Mouse (Mus musculus): Measurements from ENCODE around the gene Rassf1.

Rassf1 gene

DNA sequence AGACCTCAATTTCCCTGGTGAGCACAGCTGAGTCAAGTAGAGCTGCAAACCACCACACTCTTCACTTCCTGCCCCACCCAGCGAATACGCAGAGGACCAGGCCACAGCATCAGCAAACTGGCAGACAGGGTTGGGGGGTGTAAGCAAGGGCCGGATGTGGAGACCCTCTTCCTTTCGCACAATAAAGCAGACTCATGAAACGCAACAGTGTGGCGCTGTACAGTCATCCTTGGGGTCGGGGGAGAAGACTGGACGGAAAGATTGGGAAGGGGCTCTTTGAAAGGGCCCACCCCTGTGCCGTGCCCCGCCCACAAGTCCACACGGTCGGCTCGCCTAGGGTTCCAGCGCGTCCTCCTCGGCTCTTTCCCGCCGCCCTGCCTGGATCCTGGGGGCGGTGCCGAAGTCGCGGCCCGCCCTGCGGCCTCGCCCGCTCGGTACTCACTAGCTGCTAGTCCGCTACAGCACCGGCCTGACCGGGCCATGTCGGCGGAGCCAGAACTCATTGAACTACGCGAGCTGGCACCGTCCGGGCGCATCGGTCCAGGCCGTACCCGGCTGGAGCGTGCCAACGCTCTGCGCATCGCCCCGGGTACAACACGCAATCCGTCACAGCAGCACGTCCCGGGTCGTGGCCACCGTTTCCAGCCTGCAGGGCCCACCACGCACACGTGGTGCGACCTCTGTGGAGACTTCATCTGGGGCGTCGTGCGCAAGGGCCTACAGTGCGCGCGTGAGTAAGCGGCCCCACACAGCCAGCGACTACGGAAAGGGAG is at the start of gene Rassf1:
TSS of gene Rassf1 (plus strand) at position 439 of the 773 bp plus-strand sequence.
- DNase-seq (ENCODE audit: low read depth, low spot score): peak; percentile 60

DNA sequence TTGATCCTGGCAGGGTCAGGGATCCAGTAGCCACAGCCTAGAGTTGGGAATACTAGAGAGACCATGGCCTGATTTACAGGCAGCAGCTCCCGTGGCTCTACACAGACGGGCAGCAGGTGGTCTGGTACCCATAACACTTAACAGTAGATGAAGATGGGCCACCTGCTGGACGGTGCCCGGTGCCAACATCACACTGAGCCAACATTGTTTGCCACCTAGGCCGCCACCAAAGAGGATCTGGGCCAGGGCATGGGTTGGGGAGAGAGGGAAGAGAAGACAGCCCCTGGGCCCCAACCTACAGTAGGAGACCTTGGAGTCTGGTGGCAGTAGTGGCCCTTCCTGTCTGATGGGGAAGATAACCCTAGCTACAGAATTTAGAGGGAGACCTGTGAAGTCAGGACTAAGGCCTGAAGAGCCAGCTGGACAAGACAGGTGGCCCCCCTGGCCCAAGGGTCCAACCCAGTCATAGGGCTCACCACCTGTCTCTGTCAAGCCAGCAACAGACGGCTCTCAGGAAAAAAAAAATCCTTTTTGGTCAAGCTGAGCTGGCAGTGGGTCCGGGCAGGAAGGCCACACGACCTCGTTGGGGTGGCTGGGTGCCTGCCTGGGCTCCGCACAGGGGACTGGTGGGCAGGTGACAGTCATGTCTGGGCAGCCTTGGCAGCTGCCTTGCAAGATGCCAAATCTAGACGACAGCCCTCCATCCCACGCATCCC is 49.1 kb upstream of the Rassf1 start:
- DNase-seq (ENCODE audit: low read depth, low spot score): no peak

DNA sequence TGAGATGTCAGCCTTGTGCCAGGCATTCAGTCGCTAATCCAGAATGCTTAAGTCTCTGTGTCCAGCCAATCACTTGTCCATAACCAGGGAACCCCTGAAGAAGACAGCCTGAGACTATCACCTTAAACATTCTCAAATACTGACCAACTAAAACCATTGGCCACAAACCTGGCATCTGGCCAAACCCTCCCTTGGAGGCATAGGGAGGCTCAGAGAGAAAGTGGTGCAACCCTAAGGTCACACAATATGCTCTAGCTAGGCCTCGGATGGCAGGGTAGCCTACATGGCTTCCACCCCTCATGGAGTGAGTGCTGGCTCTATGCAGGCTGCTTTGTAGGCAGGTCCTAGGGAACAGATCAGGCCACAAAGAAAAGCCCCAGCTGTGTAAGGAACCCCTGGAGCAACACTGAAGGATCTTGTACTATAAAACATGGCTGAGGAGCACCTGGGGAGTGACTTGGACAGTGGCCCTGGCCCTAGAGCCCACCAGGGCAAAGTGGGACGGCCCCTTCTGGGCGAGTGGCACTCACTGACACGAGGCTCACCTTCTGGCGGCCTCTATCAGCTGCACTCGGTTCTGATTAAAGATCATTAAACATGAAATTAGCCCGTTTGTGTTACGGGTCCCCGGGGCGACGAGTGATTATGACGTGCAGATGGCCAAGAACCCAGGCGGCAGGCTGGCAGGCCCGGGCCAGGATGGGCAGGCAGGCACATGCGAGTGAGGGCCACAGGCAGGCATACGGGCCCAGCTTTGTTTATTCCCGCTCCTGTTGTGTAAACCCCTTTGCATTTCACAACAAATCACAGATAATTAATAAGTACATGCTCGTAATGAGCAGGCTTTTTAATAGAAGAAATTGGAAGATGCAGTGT is 46.5 kb upstream of the Rassf1 start:
- no peak for DNase-seq (ENCODE audit: low read depth, low spot score)

DNA sequence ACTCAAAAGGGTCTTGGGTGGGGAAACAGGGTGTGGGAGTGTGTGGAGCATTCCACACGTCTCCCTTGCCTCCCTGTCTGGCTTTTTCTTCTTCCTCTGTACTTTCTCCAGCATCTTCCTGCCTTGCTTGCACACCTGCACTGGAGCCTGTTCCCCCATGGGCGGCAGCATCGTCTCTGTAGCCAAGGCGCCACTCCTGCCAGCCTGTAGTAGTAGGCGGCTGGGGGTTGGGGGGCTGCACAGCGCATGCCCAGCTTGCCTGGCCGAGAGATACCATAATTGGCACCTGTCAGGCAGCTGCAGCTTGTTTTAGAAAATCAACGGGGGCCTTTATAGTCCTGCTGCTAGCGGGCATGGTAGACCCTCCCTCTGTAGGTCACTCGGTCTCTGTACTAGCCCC is 43.1 kb upstream of the Rassf1 start:
- no peak for DNase-seq (ENCODE audit: low read depth, low spot score)

DNA sequence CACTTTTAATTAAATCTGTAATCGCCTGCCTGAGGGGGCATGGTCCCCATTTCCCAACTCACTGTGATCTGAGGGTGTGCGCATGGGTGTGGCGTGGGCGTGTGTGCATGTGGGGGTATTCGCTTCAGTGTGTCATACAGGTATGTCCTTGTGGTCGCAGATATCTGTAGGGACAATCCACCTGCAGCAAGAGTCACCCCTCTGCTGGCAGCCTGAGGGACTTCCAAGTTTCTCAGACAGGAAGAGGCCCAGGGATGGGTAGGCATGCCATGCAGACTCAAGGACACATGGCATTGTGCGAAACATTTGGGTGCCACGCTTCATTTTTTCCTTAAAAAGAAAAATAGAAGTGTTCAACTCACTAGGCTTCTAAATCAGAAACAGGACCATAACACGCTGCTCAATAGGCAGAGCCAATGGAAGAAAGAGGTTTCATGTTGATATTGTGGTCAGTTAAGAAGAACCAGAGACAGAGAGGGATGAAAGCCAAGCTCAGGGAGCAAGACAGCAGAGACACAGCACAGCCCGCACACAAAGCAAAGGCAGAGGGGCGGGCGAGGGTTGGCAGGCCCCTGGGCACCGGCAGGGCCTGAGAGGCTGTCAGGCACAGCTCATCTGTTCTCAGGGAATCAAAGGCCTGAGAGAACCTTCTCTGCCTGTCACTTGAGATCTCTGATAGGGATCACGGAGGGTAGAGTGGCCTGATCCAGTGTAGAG is 40.8 kb upstream of the Rassf1 start:
- DNase-seq (ENCODE audit: low read depth, low spot score): no peak

DNA sequence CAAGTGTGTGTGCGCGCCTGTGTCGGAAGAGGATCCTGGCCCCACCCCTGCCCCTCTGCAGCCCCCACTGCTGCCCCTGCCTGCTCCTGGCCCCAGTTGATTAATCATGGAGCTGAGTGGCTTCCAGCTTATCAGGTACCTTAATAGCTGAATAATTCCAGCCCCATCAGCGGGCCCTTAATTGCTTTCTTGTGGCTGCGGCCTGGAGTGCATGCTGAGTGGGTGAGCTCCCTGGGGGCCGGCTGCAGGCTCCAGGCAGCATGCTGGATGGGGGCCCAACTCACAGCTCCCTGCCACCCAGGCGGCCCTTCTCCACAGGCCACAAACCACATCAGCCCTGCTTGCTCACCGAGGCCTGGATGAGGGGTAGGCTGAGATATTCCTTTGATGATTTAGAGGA is 39.9 kb upstream of the Rassf1 start:
- DNase-seq (ENCODE audit: low read depth, low spot score): no peak

DNA sequence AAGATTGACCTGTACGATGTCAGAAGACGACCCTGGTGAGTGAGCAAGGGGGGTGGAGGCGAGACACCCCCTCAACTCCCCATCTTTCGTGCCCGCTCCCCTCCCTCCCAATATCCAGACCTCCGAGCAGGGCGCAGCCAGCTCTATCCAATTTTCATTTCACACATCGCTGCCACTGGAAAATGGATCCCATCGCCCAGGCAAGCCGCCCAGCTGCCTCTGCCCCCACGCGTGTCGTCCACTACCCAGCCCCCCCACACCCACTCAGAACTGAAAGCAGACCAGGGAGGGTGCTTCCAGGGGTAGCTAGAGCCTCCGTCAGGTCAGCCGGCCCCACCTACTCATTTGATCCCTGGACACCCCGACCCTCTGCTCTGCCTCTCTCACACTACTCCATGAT is 39.0 kb upstream of the Rassf1 start:
- DNase-seq (ENCODE audit: low read depth, low spot score): no peak

DNA sequence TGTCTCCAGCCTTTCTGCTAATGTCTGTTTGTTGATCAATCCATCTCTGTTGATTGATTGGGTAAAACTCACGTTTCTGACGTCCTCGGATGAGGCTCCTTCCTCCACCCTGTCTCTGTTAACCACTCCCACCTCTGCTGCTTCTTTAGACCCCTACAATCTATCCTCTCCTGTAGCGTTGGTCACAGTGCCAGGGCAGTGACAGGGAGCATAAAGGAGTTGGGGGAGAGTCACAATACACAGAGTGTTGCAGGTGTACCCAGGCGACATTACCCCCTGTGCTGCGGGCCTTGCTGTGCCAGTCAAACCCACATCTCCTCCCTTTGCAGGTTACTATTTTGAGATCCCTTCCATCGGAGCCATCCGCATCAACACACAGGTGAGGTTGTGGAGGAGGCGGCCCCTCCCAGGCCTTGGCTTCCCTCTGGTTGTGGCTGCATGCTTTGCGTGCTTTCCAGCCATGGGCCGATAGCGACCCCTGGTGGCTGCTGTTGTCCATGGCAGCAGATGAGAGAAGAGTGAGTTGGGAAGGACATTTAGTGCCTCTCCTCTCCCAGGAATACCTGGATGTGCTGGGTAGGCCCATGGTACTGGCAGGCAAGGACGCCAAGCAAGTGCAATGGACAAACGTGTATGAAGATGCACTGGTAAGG is 36.9 kb upstream of the Rassf1 start:
- peak; percentile 60 for DNase-seq (ENCODE audit: low read depth, low spot score)

DNA sequence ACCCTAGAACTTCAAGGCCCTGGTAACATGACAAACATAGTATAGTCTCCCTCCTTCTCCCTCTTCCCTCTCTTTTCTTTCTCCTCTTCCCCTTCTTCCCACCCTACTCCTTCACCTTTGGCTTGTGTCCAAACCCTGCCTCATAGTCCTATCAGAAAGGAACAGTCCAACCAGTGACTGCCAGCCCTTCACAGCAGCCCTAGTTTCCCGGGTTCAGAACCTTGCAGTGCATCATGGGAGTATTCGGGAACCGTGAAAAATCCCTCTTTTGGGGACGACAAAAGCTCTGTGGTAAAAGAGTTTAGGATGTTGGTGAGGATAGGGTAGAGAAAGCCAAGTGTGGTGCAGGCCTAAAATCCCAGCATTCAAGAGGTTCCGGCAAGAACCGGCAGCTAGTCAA is 31.0 kb upstream of the Rassf1 start:
- no peak for DNase-seq (ENCODE audit: low read depth, low spot score)

DNA sequence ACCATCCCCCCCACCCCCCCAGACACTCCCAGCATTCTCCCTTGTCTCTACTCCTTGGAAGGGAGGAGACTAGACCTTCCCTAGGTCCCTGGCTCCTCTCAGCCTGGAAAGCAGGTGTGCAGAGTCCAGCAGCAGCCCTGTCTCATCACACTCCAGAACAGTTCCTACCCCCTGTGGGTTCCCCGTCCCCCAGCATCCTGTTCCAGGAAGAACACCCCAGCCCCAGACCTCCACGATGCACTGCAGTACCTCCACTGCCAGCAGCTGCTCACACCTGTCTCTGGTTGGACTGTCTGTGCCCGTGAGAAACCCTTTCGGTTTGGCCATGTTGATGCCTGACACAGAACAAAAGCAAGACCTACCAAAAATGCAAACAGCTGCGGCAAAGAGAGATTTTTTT is 30.2 kb upstream of the Rassf1 start:
- DNase-seq (ENCODE audit: low read depth, low spot score): no peak

DNA sequence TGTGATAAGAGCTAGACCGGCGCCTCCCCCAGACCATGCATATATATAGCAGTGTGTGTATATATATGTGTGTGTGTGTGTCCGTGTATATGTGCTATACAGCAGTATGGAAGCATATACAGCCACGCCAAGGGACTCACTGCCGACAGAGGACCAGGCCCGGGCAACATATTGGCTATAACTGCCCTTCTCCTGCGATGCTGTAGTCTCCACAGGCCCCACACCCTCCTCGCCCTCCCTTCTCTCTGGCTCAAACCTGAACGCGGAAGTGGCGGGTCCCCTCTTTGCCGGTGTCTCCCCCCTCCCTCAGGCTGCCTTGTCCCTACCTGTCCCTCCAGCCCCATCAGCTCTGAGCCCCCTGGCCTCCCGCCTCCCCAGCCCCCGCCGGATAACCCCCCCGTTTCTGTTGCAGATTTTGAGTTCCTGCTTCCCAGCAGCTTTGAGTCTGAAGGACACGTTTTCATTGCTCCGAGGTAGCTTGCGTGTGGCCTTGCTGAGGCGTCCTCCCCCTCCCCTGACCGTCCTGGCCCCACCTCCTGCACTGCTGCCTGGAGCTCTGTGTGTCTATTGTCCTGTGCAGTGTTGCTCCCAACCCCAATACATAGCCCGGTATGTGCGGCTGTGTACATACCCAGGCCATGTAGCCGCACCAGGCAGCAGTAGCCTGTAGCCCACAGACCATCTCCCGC is 29.5 kb upstream of the Rassf1 start:
- DNase-seq (ENCODE audit: low read depth, low spot score): no peak

DNA sequence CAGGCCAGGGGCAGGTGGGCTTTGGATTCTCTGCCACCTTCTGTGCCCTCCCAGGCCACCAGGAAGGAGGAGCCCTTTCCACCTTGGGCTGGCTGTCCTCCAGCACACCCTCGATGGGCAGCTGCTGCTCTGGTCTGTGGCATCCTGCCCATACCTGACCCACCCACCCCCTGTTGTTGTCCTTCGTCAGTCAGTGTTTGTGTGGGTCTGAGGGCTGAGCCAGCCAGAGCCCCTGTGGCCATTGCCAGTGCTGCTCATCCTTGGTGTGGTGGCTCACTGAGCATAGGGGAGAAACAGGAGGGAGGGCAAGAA is 29.0 kb upstream of the Rassf1 start:
- DNase-seq (ENCODE audit: low read depth, low spot score): no peak

DNA sequence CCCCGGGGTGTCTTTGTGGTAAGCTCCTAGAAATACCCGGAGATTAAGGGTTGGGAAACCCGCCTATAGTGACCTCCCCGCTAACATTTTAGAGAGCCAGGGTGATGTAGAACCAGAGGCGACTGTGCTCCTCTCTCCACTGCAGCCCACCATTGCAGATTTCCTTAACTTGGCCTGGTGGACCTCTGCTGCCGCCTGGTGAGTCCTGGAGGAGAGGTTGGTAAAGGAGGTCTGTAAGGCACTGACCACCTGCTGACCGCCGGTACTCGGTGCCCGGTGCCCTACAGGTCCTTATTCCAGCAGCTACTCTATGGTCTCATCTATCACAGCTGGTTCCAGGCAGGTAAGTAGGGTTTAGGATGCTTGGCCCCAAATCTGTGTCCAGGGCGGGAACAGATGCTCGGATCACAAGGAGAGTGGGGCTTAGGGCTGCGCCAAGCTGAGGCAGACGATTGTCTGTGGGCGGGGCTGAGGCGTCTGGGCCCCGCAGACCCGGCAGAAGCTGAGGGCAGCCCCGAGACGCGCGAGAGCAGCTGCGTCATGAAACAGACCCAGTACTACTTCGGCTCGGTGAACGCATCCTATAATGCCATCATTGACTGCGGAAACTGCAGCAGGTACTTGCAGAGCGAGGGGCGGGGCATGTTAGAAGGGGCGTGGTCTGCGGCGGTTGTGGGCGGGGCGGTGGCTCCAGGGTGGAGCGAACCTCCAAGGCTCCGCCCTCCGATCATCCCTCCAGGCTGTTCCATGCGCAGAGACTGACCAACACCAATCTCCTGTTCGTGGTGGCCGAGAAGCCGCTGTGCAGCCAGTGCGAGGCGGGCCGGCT is 24.9 kb upstream of the Rassf1 start:
- peak; percentile 54 for DNase-seq (ENCODE audit: low read depth, low spot score)

DNA sequence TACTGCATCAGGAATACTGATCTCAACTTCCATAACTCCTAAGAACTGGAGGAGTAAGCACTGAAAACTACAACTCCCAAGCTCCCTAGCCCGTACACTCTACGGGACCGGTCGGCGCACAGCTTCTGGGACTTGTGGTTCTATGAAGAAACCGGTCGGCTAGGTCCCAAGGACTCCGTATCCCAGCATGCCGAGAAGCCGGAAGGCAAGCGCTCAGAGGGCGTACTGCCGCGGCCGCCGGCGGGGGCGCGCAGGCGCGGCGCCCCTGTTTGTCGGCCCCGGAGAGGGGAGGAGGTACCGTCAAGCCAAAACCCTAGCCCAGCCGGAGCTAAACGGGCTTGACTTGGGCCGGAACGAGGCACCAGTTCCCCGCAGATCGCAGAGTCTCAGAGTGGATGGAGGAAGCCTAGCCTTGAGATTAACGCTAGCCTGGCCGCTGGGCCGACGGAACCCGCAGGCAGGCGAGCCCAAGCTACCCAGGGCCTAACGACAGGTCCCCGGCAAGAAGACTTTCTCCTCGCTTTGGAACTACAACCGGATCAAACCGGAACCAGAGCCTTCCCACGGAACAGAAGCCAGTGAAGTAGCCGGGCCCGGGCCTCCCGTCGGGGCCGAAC is 17.5 kb upstream of the Rassf1 start, which contains the start of gene Tmem115:
TSS of gene Tmem115 (plus strand) at position 155 of the 617 bp plus-strand sequence.
- peak; percentile 75 for DNase-seq (ENCODE audit: low read depth, low spot score)

DNA sequence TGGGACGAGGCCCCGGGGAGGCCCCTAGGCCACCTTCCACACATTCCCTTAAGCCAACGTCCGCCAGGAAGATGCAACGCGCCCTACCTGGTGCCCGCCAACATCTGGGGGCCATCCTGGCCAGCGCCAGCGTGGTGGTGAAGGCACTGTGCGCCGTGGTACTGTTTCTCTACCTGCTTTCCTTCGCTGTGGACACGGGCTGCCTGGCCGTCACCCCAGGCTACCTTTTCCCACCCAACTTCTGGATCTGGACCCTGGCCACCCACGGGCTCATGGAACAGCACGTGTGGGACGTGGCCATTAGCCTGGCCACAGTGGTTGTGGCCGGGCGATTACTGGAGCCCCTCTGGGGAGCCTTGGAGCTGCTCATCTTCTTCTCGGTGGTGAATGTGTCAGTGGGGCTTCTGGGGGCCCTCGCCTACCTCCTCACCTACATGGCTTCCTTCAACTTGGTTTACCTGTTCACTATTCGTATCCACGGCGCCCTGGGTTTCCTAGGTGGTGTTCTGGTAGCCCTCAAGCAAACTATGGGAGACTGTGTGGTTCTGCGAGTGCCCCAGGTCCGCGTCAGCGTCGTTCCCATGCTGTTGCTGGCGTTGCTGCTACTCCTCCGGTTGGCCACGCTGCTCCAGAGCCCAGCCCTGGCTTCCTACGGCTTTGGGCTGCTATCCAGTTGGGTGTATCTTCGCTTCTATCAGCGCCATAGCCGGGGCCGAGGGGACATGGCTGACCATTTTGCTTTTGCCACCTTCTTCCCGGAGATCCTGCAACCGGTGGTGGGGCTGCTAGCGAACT is 16.8 kb upstream of the Rassf1 start:
- DNase-seq (ENCODE audit: low read depth, low spot score): no peak

DNA sequence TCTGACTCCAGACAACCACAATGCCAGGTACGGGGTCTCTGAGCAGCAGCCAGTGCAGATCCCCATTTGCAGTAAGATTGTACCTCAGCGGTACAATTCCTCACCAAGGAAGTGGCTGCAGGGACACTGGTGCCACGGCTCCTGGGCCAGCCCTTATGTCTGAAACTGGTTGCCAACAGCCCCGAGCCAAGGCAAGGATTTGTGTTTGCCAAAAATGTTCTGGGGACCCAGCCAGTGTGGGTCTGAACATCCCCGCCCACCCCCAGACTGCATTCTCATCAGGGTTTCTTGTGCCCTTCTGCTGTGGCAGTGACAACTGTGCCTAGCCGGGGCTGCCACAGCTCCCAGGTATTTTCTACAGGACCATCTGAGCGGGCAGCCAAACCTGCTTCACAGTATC is 13.1 kb upstream of the Rassf1 start:
- no peak for DNase-seq (ENCODE audit: low read depth, low spot score)

DNA sequence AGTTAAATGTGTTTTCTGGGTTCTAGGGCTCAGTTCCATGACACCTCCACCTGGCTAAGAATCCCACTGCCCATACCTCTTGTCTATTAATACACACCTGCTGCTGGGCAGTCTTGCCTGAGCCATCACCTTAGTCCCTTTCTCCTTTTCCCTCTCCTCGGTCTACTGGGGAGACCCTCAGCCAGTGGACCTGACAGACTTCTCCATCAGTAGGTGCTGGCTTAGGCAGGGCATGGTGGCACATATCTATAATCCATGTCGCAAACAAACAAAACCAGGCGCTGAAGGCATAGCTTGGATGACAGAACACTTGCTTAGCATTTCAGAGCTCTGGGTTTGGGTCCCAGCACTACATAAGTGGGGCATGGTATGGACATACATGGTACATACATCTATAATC is 12.6 kb upstream of the Rassf1 start:
- DNase-seq (ENCODE audit: low read depth, low spot score): no peak

DNA sequence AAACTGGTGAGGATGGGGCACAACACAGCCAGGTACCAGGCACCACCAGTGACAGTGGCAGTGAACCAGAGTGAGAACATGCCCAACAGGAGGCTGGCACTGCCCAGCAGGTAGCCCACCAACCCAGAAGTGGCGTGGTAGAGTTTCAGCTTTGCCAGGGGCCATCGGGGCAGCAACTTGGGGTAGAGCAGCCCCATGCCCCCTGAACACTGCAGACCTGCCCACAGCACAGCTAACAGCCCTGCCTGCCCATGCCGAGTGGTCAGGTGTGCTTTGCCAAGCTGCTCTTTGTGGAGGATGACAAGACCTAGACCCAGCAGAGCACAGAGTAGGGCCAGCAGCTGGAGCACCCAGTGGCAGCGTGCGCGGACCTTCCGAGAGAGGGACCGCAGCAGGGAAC is 11.4 kb upstream of the Rassf1 start:
- no peak for DNase-seq (ENCODE audit: low read depth, low spot score)
